Mouse (Mus musculus): Measurements from ENCODE around the gene Rbm4.

- TF ChIP-seq CTCF (IDR thresholded peaks at IDR 0.05; ENCODE audit: low read depth) (no peak), EP300 (optimal IDR thresholded peaks at IDR 0.05) (no peak)
Observed at GRCm38 (mm10) chr19:4799083-4799482, 5.4 kb upstream of the Rbm4 start.

All from stomach, postnatal 0 days (tissue).